Mouse (Mus musculus) ovary, postnatal 36 days (tissue): ENCODE results near the gene Ap1g1.
A peak's percentile ranks its signal among the peaks of the same experiment; 100 is the strongest.

Experiments used
- DNase-seq: peaks from one replicate; pipeline ENCODE4 v3.0.0; 2022; ENCODE audit warnings: low spot score, mixed read lengths

Ap1g1 gene

DNA sequence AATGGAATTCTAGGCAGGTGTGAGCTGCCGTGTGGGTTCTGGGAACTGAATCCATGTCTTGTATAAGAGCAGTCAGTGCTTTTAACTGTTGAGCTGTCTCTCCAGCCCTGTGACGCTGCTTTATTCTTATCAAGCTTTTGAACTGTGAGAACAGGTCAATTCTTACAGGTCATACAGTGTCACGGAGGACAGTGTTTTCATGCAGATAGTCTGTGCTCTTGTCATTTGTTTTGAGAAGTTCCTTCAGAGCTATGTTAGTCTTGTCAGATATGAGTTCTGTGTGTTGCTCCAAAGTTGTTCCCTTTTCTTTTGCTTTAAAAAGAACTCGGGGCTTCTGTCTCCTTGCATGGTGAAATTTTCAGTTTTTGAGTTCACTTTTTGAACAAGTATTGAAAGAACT lies 2.2 kb downstream of the Ap1g1 start:
- DNase-seq: no peak

DNA sequence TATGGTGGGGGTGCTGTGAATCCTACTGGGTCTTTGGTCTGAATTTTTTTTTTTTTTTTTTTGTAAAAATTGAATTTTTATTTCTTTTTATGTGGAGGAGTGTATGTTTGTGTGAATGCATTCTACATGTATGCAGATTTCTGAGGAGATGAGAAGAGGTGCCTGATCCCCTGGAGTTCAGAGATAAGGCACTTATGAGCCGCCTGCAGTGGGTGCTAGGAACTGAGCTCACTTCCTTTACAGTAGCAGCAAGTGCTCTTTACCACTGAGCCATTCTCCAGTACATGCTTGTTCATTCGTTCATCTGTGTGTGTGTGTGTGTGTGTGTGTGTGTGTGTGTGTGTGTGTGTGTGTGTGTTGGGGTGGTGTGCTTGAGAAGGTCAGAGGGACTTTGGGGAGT lies 12.6 kb downstream of the Ap1g1 start:
- DNase-seq: no peak

DNA sequence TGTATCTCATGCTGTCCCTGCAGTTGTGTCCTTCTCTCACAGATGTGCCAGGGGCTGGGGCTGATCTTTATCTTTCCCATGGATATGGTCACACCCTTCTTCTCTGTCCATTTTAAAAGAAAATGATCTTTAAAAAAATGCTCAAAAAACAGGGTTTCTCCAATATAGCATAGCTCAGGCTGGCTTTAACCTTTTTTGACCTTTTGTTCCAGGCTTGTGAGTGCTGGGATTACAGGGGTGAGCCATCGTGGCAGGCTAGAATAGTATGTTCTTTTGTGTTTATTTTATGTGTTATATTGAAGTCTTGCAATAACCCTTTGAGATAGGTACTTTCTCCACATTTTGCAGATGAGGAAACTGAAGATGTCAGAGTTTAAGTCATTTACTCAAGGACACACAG lies 16.8 kb downstream of the Ap1g1 start:
- DNase-seq: no peak

DNA sequence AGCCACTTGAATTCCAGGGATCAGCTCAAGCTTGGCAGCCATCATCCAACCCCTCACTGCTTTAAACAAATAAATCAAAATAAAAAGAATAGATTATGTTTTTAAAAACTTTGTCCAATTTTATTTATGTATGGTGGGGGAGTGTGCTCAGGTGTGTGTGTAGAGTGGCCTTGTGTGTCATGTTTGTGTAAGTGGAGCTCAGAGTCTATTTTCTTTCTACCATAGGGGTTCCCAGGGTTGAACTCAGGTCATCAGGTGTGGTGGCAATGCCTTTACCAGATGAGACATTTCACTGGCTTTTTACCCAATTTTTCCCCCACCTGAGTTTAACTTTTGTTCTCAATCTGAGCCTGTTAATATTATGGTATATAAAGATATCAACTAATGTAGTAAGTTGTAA lies 20.4 kb downstream of the Ap1g1 start:
- no peak for DNase-seq

DNA sequence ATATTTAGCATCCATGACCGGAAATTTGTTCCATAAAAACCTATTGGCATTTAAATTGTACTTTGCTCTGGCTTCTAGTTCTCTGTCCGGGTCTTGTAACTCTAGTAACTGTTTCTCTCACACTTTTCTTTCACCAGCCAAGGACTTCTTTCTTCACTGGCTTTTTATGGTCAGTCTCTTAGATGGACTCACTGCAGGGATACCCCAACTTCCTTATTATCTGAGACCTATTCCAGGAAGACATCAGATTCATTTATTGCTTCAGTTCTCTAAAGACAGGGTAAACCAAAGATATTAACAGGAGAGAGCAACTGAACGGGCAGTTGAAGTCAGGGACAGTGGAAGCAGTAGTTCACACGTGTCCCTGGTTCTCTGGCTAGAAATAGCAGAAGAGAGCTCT lies 20.9 kb downstream of the Ap1g1 start:
- no peak for DNase-seq

DNA sequence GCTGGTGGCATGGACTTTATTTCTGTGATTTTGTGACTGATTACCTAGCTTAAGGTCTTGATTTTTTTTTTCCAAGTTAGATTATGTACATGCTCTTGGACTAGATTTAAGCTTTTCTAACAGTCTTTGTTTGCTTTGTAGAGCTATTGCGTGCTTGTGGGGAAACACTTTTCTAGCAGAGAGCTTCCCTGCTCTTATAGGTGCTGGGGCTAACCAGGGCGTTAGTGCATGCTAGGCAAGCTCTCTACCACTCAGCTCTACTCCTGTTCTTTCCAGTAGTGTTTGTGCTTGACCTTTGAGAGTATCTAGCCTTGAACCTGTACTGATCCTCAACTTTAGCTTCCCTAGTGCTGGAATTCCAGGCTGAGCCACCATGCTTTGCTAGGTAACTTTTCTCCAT lies 22.0 kb downstream of the Ap1g1 start:
- no peak for DNase-seq

DNA sequence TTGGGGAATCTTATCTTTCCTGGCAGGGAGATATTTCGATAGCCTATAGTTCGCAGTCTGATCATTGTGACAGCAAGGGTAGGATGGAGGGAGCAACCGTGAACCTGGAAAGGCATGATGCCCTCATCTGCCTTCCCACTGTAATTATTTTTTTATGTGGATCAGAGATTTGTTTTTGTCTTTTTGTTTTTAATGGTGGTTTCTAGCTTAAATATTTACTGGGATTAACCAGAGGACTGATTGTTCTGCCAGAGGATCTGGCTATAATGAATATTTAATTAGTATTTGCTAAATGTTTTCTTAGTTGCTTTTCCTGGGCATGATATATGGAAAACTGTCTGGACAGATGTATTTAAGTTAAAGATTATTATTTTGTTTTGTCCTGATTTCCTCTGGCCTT lies 24.9 kb downstream of the Ap1g1 start:
- no peak for DNase-seq

DNA sequence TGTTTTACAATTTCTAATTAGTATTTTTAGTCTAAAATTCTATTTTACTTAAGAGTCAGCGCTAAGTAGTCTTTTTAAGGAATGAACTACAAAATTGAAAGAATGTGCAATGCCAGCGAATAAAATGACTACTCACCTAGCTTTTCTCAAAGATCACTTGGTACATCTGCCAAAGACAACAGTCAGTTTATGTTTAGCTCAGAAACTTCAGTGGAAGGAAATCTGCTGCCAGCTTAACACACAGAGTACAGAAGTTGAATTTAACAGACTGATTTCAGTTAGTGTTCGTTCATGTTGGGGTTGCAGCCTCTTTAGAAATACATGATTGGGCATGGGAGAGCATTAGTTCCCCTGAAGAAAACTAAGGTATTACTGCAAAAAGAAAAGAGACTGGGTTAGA lies 25.4 kb downstream of the Ap1g1 start:
- no peak for DNase-seq

DNA sequence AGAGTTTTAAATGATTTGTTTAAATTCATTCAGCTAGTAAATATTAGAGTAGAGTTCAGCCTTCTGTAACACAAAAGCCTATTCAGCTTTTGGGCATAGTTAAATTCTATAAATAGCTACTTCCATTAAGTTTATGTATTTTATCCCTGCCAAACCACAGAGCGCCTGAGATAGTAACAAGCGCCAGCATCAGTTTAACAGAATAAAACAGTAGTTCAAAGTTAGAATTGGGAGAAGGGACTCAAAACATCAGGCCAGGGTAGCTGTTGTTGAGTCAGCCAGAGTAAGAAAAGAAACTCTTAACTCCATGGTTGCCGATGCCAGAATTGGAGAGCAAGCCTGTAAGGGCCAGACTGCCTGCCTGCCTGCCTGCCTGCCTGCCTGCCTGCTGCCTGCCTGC lies 28.2 kb downstream of the Ap1g1 start:
- DNase-seq: no peak

DNA sequence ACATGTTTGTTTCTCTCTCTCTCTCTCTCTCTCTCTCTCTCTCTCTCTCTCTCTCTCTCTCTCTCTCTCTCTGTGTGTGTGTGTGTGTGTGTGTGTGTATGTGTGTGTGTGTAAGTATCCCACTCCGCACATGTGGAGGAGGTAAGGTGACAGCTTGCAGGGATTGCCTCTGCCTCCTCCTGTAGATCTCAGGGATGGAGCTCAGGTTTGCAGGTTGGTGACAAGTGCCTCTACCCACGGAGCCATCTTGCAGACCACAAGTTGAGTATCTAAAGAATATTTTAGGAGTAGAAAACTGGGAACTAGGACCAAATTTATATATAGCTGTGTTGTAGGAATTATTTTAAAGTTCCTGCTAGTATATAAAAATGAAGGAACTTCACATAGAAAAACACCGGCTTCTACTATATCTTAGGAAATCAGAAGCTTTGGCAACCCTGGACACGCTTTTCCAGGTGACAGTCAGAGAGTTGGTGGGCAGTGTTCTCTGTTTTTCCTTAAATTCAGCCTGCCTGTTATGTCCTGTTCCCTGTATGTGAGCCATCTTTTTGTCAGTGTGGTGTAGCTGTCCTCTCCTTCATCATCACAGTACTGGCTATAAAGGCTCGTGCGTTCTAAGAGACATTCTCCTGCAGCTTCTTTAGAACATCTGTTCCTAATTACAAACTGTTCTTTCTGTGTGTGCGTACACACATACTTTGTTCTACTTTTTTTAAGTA lies 29.2 kb downstream of the Ap1g1 start:
- no peak for DNase-seq

DNA sequence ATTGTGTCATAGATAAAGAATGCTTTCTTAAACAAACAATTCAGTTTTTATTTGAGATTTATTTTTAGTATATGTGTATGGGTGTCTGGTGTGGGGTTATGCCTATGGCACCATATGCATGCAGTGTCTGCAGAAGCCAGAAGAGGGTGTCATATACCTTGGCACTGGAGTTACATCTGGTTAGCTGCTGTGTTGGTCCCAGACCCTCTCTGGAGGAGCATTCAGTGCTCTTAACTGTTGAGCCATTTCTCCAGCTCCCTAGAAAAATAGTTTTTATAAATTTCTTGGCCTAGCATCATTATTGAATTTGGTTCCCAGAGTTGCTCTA lies 29.7 kb downstream of the Ap1g1 start:
- no peak for DNase-seq

DNA sequence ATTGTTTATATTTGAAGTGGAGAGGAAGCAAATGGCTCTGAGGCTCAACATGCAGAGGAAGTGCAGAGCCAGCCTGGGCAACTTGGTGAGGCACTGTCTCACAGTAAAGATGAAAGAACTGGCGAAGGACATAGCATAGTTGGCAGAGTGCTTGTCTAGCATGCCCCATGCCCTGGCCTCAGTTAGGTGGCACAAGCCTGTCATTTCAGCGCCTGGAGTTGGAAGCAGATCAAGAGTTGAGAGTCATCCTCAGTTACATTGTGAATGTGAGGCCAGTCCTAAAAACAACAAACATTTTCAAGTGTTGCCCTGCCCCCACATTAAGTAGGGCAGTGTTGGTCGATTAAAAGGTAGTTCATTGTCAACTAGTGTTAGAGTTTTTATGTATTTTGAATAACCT lies 32.1 kb downstream of the Ap1g1 start:
- DNase-seq: no peak

DNA sequence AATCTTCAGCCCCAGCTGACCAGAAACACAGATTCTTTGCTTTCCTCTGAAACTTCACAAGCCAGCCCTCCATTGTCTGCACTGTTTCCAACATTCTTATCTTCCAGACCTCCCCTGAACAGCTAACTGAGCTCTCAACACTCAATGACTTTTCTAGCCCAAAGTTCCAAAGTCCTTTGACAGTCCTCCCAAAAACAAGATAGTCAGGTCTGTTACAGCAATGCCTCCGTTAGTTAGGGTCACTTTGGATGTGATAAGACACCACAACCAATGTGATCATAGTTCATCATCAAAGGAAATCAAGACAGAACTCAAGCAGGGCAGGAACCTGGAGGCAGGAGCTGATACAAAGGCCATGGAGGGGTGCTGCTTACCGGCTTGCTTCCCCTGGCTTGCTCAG lies 36.9 kb downstream of the Ap1g1 start:
- no peak for DNase-seq

DNA sequence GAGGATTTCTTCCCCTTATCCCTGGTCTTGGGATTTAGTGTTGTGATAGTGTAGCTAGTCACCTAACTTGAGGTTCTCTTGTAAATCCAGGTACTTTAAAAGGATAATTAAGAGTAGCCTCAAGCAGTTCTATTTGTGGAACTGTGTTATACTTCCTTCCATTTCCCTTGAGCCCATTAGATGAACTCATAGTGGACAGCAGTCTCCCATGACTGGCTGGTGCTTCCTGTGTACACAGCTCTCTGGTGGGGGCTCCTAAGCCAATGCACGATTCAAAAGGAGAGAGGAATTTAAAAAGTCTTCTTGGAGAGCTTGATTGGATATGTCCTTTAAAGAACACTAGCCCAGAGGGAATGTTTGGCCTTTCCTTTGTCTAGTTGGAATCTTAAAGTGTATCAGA lies 39.6 kb downstream of the Ap1g1 start:
- DNase-seq: no peak

DNA sequence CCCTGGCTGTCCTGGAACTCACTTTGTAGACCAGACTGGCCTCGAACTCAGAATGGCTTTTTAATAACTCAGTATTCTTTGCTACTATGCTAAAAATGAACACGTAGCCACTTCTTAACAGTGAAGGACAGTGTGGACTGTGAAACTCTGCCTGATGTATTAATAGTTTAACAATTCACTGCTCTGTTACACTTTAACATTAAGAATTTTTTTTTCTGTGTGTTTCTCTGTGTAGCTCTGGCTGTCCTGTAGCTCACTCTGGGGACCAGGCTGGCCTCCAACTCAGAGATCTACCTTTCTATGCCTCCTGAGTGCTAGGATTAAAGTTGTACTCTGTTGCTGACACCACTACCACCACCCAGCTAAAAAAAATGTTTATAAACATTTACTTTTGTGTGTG lies 45.2 kb downstream of the Ap1g1 start:
- DNase-seq: no peak

DNA sequence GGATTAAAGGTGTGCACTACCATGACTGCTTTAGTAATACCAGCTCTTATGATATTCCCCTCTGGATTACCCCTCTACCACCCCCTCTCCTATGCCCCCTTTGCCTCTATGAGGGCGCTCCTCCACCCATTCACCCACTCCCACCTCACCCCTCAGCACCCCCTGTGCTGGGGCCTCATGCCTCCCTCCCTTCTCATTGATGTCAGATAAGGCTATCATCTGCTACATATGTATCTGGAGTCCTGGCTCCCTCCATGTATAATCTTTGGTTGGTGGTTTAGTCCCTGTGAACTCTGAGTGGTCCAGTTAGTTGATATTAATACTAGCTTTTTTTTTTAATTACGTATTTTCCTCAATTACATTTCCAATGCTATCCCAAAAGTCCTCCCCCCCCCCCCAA lies 61.5 kb downstream of the Ap1g1 start:
- no peak for DNase-seq

DNA sequence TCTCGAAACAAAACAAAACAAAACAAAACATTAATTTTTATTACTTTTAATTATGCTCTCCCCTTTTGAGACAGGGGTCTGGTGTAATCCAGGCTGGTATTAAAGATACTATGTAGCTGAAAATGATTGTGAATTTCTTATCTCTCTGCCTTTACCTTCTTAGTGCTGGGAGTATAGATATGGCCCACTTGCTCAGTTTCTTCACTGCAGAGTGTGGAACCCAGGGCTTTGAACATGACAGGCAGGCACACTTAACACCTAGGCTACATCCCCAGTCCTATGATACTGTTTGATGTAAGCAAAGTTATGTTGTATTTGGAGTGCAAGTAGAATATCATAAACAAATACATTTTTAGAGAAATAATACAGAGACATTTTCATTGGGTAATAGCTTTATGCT lies 64.1 kb downstream of the Ap1g1 start:
- no peak for DNase-seq

DNA sequence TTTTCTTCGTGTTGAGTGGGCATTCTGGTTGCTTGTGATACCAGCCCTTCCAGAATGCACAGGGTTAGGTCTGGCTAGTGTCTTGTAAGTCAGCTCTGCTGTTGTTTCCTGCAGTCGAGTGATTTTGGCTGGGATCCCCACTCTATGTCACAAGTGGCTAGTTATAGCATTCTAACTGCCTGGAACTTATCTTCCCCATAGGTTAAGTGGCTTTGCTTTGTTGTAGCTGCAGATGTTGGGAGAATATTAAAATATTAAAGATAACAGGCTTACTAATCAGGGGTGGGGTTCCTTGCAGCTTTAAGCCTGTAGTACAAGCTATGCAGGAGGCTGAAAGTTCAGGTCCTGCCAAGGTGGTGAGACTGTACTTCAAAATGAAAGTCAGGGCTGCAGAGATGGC lies 69.5 kb downstream of the Ap1g1 start:
- no peak for DNase-seq

DNA sequence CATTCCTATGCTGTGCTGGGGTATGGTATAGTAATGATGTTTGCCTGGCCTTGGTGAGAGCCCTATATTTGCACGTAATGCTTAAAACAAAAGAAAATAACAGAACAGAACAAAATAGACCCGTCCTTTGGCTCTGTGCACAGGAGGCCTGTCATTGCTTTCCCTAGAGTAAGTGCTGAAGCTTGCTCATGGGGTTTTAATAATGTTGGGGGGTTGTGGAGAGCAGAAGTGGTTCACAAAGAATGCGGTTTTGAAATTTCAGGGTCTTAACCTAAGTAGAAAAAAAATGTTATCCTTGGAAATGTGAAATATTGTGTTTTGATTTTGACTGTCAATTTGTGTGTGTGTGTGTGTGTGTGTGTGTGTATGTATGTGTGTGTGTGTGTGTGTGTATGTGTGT lies 70.6 kb downstream of the Ap1g1 start:
- DNase-seq: no peak

DNA sequence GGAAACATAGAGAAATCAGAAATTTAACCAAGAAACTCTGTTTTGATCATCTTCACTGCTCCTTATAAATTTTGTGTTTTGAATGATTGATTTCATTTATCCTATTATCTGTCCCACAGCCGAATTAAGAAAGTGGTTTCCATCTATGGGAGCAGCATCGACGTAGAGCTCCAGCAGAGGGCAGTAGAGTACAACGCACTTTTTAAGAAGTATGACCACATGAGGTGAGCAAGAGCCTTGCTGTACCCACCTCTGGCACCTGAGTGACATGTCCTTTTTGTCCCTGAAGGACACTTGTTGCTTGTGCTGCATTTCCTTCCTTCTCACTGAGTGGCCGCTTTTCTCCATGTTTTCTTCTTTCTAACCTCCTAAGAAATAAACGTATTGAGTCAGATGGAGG lies 75.1 kb downstream of the Ap1g1 start:
- DNase-seq: peak; percentile 31

DNA sequence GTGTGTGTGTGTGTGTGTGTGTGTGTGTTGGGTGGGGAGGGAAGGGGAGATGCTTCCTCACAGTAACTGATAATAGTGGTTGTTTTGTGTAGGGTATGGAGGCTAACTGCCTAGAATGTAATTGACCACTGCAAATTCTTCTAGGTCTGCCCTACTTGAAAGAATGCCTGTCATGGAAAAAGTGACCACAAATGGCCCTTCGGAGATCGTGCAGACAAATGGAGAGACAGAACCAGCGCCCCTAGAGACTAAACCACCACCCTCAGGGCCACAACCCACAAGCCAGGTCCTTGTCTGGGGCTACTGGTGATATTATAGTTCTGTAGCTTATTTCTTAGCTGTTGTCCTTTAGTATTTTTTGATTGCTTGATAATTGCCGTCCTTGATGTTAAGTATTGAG lies 76.2 kb downstream of the Ap1g1 start:
- DNase-seq: no peak

DNA sequence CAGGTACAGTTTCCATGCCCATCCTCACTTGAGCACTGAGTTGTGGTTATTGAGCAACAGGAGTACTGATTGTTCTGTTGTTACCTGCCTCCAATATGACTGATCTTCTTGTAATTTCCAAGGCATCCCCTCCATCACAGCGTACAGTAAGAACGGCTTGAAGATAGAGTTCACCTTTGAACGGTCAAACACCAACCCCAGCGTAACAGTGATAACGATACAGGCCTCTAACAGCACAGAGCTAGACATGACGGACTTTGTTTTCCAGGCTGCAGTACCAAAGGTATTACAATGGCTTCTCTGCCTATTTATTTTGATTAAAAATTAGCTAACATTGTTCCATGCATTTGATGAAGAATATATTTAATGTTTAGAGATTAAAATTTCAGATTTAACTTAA lies 77.1 kb downstream of the Ap1g1 start:
- no peak for DNase-seq

DNA sequence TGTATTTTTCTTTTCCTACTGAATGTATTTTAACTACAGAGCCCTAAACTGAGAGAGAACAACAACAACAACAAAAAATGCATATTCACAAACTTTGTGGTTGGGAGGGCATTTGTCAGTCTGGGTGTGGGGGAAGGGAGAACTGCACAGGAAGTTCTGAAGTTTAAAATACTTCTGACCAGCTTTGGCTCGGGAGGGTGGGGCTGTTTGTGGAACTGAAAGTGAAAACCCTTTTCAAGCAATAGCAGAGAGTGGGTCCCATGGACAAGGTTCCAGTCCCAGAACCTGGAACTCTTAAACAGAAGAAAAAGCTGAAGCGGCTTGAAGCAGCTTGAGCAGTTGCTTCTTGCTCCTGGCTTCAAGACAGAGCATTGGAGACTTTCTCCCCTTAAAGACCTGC lies 85.0 kb downstream of the Ap1g1 start:
- DNase-seq: no peak

DNA sequence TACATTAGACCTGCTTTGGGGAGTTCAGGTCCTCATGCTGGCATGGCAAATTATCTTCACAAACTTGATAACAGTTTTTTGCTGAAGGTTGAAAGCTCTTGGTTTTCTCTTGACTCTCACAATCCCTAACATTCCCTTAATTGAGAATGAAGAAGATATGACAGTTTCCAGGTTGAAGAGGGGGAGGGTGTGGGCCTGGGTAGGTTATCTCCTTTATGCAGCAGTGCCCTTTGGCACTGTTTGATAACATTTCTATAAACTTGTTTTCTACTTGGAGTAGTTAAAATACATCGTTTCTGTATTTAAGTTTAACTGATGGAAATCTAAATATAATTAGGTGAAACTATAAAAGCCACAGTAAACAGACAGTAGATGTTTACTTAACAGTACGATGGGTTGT lies 86.4 kb downstream of the Ap1g1 start:
- DNase-seq: no peak

DNA sequence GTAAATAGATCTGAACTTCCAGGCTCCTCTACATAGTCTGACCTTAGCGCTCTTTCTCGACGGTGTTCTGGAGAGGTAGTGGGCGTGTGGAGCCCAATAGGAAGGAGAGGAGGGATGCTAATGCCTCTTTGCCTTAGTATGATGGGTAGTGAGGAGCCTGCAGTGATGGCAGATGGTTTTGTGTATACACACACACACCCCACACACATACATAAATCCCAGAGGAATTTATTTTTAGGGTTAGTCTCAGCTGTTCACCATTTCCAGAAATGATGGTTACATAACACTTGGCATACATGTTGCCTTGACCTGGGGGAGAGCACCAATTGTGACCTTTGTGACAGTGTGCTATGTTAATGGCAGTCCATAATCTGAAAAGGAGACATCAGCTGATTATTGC lies 87.2 kb downstream of the Ap1g1 start:
- DNase-seq: no peak
